Mouse (Mus musculus): ENCODE results near the gene Stx18.

Stx18 gene

DNA sequence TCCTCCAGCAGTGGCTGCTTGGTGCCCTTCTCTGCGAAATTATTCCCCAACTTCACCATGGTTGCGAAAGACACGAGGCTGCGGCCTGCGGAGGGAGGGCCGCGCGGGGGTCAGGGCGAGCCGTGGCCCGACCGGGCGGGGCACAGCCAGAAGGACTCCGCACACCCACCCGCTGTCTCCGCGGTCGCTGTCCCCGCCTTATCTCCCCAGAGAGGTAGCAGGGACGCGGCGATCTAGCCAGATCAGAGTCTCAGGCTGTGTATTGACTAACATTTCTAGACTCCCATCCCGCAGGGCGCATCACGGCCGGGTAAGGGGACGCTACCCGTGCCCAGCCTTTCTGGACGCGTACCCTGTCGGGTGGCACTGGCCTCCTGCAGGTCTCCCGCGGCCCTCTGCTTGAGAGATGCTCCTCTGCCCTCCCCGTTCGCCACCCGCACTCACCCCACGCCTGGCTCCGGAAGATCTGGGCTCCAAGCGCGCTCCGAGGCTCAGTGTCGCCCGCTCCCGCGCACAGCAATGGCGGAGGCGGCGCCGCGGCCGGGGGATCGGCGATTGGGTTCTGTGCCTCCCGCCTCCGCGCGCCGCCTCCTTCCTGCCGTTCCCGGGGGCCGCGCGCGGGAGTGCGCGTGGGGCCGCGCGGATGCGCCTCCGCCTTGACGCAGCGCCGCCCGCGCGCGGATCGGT is 120.5 kb downstream of the Stx18 start:
- ChIA-PET CTCF (no interaction called here), POLR2A (no interaction called here)

DNA sequence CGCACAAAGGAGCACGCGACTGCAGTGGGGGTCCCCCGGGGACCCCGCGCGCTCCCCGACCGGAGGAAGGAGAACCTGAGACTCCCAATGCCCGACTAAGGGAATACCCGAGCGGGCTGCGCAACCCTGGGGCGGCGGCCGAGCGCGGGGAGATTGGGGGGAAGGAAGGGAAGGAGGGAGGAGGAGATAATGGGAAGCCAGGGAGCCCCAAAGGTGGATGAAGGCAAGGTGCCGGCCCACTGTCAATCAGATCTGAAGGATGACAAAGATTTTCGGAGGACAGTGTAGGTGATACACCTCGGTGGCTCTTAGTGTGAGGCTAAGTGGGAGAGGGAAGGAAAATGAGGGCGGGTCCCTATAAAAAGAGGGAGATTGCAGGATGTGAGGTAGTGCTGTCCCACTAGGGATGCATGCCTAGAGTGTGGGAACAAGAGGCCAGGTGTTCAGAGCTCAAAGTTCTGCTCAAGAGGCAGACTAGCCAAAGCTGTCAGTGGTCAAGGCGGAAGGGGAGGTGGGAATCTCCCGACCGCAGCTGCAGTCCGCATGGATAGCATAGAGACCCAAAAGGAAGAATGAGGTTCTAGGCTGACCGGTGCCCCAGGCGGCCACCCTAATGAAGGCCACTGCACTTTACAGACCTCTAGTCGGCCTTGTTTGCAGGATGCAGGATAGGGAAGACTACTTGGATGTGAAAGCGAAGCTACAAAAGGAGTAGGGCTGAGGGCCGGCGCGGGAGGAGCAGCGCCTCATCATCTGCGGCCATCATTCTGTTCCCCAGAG is 121.3 kb downstream of the Stx18 start, which contains the start of gene Nsg1:
TSS of gene Nsg1 (minus strand) at position 274 of the 780 bp plus-strand sequence.
- ChIA-PET POLR2A (no interaction called here), CTCF (interaction anchor here in 1 of 4 experiments (0.5 kb wide), 1 partner anchor 76 kb away, joined by 7 read pairs; no protein-coding TSS in a partner anchor)

DNA sequence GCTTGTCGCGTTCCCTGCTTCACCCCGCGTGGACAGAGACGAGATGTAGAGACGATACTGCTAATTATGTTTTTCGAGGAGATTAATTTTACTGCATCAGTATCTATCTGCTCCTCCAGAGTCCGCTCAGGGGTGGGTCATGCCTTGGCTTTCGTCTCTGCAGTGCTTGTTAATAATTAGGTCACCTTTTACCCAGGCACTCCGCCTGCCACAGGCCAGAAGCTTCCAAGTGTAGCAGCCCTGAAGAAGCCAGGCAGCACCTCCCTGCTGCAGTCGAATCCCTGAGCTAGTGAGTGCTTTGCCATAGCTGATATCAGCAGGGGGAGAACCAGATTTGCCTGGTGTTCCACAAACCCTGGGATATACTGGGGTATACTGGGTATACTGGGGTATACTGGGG is 130.0 kb downstream of the Stx18 start:
- CTCF ChIA-PET = no interaction called here
- POLR2A ChIA-PET = no interaction called here

DNA sequence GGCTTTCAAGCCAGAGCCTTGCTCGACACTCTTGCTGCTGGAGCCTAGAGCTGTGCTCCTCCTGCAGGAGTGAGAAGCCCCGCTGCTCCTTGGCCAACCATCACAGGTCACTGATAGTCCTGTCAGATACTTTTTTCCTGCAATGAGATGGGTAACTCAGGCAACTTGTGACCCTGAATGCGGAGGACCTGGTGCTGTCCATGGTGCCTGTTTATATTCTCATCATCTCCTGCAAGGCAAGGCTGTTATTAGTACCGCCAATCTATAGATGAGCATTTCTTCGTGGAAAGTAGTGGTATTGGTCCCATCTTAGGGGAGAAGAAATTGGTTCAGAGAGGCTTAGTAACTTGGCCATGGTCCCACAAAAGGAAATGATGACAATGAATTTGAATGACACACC is 135.2 kb downstream of the Stx18 start:
- POLR2A ChIA-PET = no interaction called here
- CTCF ChIA-PET = no interaction called here

DNA sequence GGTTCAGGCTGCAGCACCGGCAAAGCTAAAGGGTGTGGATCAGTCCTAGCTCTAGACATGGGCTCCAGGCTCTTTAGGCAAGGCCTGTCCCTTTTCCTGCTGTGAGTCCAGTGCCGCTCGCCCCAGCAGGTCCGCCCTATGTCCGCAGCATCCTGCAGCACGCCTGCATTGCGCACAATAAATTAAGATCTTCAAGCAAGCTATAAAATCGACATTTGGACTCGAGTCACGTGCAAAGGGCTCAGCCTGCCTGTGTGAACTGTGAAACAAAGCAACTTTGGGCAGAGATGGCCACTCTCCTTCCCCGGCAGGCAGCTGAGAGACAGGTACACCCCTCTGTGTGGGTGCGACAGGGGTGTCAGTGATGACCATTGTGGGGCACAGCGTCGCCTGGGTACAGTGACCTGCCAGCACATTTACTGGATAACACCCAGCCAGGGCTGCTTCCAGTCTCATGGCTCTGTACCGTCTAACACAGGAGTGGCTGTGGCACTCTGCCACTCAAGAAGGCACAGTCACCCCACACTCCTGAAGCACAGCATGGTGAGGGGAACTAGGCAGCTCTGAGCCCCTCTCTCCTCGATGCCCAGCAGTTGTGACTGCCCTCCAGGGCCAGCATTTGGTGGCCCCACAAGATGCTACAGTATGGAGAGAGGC is 135.8 kb downstream of the Stx18 start:
- ChIA-PET POLR2A (interaction anchor here in 1 of 4 experiments (0.6 kb wide), 1 partner anchor 210 kb away, joined by 3 read pairs; no protein-coding TSS in a partner anchor), CTCF (interaction anchor here in 1 of 4 experiments (0.6 kb wide), 1 partner anchor 1005 kb away, joined by 3 read pairs; no protein-coding TSS in a partner anchor)

DNA sequence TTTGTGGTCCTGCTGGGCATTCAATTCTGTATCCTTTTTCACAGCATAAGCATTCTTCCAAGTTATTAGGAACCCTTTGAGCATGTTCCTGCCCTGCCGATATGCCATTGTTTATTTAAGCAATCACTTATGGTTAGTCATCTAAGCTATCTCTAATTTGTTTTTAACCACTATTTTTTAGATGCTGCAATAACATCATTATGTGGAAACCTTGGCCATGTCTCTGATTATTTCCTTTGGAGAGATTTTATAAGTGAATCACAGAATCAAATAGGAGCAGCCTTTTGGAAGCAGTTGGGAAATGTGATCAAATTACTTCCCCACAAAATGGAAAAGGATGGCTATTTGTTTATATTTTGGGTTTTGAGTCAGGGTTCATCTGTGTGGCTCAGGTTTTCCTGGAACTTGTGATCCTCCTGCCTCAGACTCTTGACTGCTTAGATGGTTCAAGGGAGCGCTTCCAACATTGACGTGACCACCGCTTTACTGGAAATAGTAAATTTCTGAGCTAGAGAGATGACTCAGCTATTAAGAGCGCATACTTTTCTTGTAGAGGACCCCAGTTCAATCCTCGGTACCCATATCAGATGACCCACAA is 146.2 kb downstream of the Stx18 start:
- CTCF ChIA-PET = no interaction called here
- POLR2A ChIA-PET = interaction anchor here in 1 of 4 experiments (1.2 to 1.3 kb wide), 2 partner anchors 10 to 37 kb away, joined by 3 to 4 read pairs; no protein-coding TSS in a partner anchor

DNA sequence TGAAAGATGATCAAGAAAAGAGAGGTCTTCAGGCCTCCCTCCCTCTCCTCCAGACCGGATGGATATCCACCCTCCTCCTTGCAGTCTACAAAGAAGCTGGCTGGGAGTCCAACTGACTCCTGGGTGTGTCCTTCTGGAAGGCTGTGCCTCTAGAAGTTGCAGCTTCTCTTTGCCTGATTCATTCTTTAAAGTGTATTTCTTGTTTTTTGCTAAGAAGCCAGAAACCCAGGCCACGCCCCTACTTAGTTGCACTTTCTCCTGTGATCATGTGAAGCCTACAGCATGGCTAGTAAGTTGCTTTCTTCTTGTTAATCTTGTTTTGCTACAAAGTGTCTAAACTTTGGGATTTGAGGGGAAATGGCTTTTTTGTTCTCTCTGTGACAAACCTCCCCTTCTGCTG is 148.5 kb downstream of the Stx18 start:
- ChIA-PET POLR2A (no interaction called here), CTCF (no interaction called here)

Measured in embryonic stem cell, embryonic (primary cell).